Mouse (Mus musculus): ENCODE data around the gene Olfr1220.

The Olfr1220 gene

DNA sequence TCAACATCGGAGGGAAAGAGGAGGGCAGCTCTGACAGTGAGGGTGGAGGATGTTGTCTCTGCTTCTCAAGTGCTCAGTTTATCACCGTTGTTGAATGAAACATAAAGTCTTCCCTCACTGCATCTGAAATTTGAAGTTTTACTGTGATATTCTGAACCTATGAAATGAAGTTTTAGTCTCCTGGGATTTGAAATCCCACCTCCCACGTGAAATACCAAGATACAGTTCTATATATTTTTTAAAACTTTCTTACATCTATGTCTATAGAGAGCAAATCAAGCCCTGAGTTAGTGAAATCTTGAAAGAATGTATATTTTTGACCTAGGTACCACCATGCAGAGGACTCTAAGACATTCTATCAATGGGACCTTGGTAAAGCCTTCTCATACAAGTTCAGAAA, at the start of gene Olfr1220:
Gene Olfr1220, minus strand, starts transcription at position 101 of the 400 bp plus-strand sequence.
- no peak for DNase-seq (ENCODE audit: low spot score)

- no peak for DNase-seq (ENCODE audit: low spot score)
These were observed 44.8 kb upstream of the Olfr1220 start, which contains the start of gene Olfr1223 for GRCm38 (mm10) chr2:89151460-89151859. Gene Olfr1223, minus strand, starts transcription at chr2:89151560.

DNA sequence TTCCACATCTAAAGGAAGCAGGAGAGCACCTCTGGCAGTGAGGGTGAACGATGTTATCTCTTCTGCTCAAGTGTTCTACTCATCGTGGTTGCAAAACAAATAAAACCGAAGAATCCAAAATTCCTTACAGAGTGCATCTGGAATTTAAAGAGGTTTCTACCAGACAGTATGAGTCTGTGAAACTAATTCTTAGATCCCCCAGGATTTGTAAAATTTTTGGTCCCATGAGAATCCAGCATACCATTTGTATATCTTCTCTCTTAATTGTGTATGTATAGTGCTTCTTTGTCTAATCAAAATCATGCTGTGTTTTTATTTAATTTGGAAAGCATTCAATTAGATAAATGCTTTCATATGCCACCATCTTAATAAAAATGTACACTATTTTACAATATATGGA, 26.3 kb upstream of the Olfr1220 start, which contains the start of gene Olfr1222:
Gene Olfr1222, minus strand, starts transcription at position 101 of the 400 bp plus-strand sequence.
- no peak for DNase-seq (ENCODE audit: low spot score)

GRCm38 (mm10) chr2:89117183-89117582, 10.5 kb upstream of the Olfr1220 start, which contains the start of gene Olfr1221:
Gene Olfr1221, minus strand, starts transcription at chr2:89117283.
- no peak for DNase-seq (ENCODE audit: low spot score)

DNA sequence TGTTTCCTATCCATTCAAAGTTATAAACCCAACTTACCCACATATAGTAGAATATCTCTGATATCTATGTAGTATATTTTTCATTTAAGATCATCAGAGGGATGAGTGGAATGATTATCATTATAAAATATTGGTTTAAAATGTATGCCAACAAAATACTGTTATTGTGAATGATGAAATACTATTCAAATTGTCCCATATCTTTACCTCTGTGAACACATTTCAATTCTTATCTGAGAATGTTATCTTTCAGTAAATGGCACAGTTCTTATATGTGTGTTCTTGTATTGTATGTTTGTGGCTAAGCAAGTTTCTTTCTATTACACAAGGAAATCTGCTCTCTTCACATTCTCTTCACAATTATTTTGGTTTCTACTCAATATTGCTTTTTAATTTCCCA, 984 bp downstream of the Olfr1220 start:
- no peak for DNase-seq (ENCODE audit: low spot score)

DNA sequence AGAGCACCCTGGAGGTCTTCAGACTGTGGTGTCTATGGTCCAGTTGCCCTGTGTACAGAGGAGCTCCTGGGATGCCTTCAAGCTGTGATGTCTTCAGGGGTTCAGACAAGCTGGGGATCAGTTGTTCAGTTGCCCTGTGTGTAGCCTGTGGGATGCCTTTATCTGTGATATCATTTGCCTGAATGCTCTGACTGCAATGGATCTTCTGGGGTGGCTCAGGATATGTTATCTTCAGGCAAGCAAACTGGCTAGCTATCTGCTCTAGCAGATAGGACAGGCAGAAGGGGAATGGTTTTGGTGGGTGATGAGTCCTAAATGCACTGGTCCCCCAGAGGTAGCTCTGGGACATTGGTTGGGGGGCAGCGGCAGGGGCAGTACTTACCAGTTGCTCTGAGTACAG, 12.8 kb downstream of the Olfr1220 start:
- DNase-seq (ENCODE audit: low spot score), result no peak

GRCm38 (mm10) chr2:89083413-89083812, 23.2 kb downstream of the Olfr1220 start, which contains the start of gene Olfr1219:
Gene Olfr1219, minus strand, starts transcription at chr2:89083513.
- DNase-seq (ENCODE audit: low spot score), result no peak

DNA sequence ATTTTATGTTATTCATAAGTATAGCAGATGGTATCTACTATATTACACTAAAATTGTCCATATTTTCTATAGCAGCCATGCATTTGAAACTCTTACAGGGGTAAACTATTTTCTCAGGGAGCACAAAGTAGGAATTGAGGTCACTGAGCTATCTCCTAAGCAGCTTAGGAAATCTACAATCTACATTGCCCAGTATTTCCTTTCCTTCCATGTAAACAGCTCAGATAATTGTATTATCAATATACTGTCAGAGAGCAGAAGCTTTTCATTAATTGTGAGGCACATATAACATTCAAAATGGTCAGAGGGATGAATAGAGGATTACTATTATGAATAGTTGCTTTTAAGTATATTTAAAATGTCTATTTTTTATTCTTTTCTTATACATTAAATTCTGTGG, 25.1 kb downstream of the Olfr1220 start:
- no peak for DNase-seq (ENCODE audit: low spot score)

GRCm38 (mm10) chr2:89061087-89061486, 45.5 kb downstream of the Olfr1220 start, which contains the start of gene Olfr1218:
Gene Olfr1218, minus strand, starts transcription at chr2:89061187.
- no peak for DNase-seq (ENCODE audit: low spot score)
